Mouse (Mus musculus) neural tube, embryonic 13.5 days (tissue): ENCODE data around the gene Sox5. TPM values are rescaled to one million over a fixed set of nuclear protein-coding genes. Genes with fewer than 3 reads are reported as not detected.

Experiments
- ATAC-seq: fragments of 200-750 bp; cut with Nextera tagmentation; 2 replicates; pipeline ENCODE4 v1.8.0; 2017; ENCODE audit warnings: low read depth, mild to moderate bottlenecking, moderate TSS enrichment, moderate library complexity
- H3K27ac ChIP-seq: fragments of 300-500 bp; sonication (generic); replicated peaks from 2 replicates; pipeline ENCODE4 v1.5.1; 2015; ENCODE audit warnings: moderate library complexity, mild to moderate bottlenecking, inconsistent platforms
- H3K27me3 ChIP-seq: fragments of 300-500 bp; sonication (generic); 2 replicates; pipeline ENCODE4 v1.6.1; 2015; ENCODE audit warnings: mild to moderate bottlenecking, inconsistent platforms
- H3K36me3 ChIP-seq: fragments of 300-500 bp; sonication (generic); 2 replicates; pipeline ENCODE4 v1.6.1; 2015; ENCODE audit warnings: mild to moderate bottlenecking, inconsistent platforms
- H3K4me1 ChIP-seq: fragments of 300-500 bp; sonication (generic); replicated peaks from 2 replicates; pipeline ENCODE4 v1.6.1; 2015; ENCODE audit warnings: inconsistent platforms
- H3K4me2 ChIP-seq: fragments of 300-500 bp; sonication (generic); 2 replicates; pipeline ENCODE4 v1.6.1; 2015; ENCODE audit warnings: inconsistent platforms, mild to moderate bottlenecking, moderate library complexity
- H3K4me3 ChIP-seq: fragments of 300-500 bp; sonication (generic); 2 replicates; pipeline ENCODE4 v1.5.1; 2015; ENCODE audit warnings: mild to moderate bottlenecking, inconsistent platforms
- H3K9ac ChIP-seq: fragments of 300-500 bp; sonication (generic); 2 replicates; pipeline ENCODE4 v1.6.1; 2015; ENCODE audit warnings: moderate library complexity, mild to moderate bottlenecking, inconsistent platforms
- H3K9me3 ChIP-seq: fragments of 300-500 bp; sonication (generic); 2 replicates; pipeline ENCODE4 v1.6.1; 2016; ENCODE audit warnings: inconsistent platforms
- WGBS: fragments of 180-500 bp; shearing (Covaris S2); methylation state at CpG from one replicate; pipeline ENCODE4 v1.1.7; 2015; 5-methylcytosine and 5-hydroxymethylcytosine counted together
- polyA plus RNA-seq: library from polyadenylated mRNA; unstranded; fragments of >200 nt; fragmentation: Nextera tagmentation; extraction: Ambion mirVana; gene quantifications from 2 replicates; pipeline ENCODE4 v1.2.1, GENCODE M21; 2015

The Sox5 gene
- polyA plus RNA-seq, 1 experiment from 2014 or later = 24.8 TPM

DNA sequence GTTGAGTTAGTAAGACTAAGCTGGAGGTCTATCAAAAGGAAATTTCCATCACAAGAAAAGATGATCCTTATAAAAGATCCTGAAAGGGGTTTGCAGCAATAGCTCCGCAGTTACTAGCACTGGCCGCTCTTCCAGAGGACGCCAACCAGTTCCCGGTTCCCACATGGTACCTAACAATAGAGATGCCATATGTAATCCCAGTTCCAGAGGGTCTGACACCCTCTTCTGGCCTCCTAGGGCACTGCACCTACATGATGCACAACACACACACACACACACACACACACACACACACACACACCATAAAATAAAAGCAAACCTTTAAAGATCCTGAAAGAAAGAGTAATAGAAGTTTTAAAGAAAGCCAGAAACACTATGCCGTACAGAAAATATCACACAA, 290.9 kb downstream of the Sox5 start:
- Histone ChIP-seq H3K27ac (no peak overlapping the region), H3K36me3 (no peaks in the 10 kb centered on the region), H3K4me3 (no peak overlapping the region), H3K4me1 (no peaks in the 10 kb centered on the region), H3K4me2 (no peak overlapping the region), H3K9ac (no peak overlapping the region), H3K27me3 (no peaks in the 10 kb centered on the region), H3K9me3 (peaks cover 21% of the 10 kb centered on the region)
- whole genome bisulfite sequencing = 95% methylated on average over 5 of the region's 5 CpGs
- no peak for ATAC-seq

DNA sequence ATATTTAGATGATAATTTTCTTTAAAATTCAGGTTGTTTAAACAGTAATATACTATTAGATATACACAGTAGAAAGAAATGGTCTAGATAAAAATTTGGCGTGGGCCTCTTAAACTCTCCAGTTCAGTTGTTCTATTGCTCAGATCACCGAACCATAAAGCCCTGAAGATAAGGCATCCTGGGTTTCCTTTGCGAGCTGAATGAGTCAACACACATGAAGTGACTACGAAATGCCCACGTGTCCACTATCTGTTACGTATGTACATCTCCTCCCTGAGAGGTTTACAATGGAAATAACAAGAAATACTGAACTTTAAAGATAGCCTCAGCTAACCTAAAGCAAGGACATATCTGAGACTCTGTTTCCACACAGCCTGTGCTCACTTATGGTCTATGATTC, 296.2 kb downstream of the Sox5 start:
- Histone ChIP-seq H3K36me3 (no peaks in the 10 kb centered on the region), H3K4me1 (peaks cover 9% of the 10 kb centered on the region), H3K27me3 (peaks cover 26% of the 10 kb centered on the region), H3K4me2 (no peak overlapping the region), H3K4me3 (no peak overlapping the region), H3K9me3 (peaks cover 21% of the 10 kb centered on the region), H3K9ac (no peak overlapping the region), H3K27ac (no peak overlapping the region)
- ATAC-seq = no peak
- 94% methylated on average over 6 of the region's 6 CpGs for WGBS

DNA sequence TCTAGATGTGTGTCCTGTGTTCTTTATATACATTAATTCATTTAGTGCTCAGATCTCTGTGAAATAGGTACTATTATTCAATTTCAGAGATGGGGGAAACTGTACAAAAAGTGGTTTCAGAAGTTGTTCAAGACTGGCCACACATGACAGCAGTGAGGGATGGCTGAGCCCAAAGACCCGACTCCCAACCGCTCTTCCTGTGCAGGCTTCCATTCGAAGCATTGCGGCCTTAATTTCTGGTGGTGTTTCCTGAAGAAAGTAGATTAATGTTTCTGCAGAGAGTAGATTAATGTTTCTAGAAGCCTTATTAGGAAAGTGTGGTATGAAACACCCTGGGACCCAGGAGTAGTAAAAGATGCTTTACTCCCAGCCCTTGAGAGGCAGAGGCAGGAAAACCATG, 298.6 kb downstream of the Sox5 start:
- 82% methylated on average over 4 of the region's 4 CpGs for WGBS
- no peak overlapping the region for H3K27ac ChIP-seq
- ATAC-seq = no peak

GRCm38 (mm10) chr6:144480648-144481528, 300.9 kb downstream of the Sox5 start:
- H3K27ac ChIP-seq = no peak overlapping the region
- H3K4me3 ChIP-seq = no peak overlapping the region
- peaks cover 19% of the 10 kb centered on the region for H3K4me1 ChIP-seq
- H3K27me3 ChIP-seq = peaks cover 42% of the 10 kb centered on the region
- ATAC-seq = peak; percentile 89
- WGBS = 5% methylated on average over 5 of the region's 5 CpGs
- no peaks in the 10 kb centered on the region for H3K9me3 ChIP-seq
- H3K4me2 ChIP-seq = no peak overlapping the region
- no peak overlapping the region for H3K9ac ChIP-seq
- no peaks in the 10 kb centered on the region for H3K36me3 ChIP-seq

More for the DNA sequence above, 298.6 kb downstream of the Sox5 start:
- no peaks in the 10 kb centered on the region for H3K36me3 ChIP-seq
- peaks cover 42% of the 10 kb centered on the region for H3K27me3 ChIP-seq
- no peak overlapping the region for H3K4me3 ChIP-seq
- peaks cover 16% of the 10 kb centered on the region for H3K9me3 ChIP-seq
- H3K4me1 ChIP-seq = peaks cover 19% of the 10 kb centered on the region
- no peak overlapping the region for H3K9ac ChIP-seq
- no peak overlapping the region for H3K4me2 ChIP-seq

- H3K9ac ChIP-seq = no peak overlapping the region
- WGBS = 31% methylated on average over 4 of the region's 4 CpGs
- H3K36me3 ChIP-seq = no peaks in the 10 kb centered on the region
- ATAC-seq = no peak
- H3K4me2 ChIP-seq = no peak overlapping the region
- H3K27ac ChIP-seq = no peak overlapping the region
- H3K27me3 ChIP-seq = peaks cover 40% of the 10 kb centered on the region
- H3K4me1 ChIP-seq = peaks cover 19% of the 10 kb centered on the region
- no peaks in the 10 kb centered on the region for H3K9me3 ChIP-seq
- no peak overlapping the region for H3K4me3 ChIP-seq
Observed at GRCm38 (mm10) chr6:144479861-144480260, 301.9 kb downstream of the Sox5 start.

GRCm38 (mm10) chr6:144477287-144478064, 304.3 kb downstream of the Sox5 start:
- Histone ChIP-seq H3K9ac (no peak overlapping the region), H3K9me3 (no peaks in the 10 kb centered on the region), H3K27me3 (peaks cover 19% of the 10 kb centered on the region), H3K27ac (peak overlapping the region; percentile 24; the same call in 1 of the 2 replicates), H3K36me3 (no peaks in the 10 kb centered on the region), H3K4me1 (peaks cover 20% of the 10 kb centered on the region), H3K4me2 (no peak overlapping the region), H3K4me3 (no peak overlapping the region)
- 68% methylated on average over 16 of the region's 16 CpGs for WGBS
- ATAC-seq = no peak

DNA sequence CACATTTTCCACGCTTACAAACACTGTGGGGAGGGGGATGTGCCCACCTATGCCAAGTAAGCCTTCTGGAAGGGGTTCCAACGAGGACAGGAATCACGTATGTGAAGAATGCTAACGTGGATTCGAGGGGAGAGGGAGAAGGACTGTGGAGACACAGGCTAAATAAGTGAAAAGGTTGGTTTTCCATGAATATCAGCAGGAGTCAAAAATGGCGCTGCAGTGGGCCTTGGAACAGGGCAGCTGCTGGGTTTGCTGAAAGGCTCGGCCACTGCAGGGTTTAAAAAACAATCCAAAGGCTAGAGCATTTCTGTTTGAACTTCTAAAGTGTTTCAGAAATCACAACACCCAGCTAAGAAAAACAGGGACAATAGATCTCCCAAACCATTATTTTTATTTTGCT, 308.3 kb downstream of the Sox5 start:
- WGBS = 77% methylated on average over 7 of the region's 7 CpGs
- Histone ChIP-seq H3K4me1 (peaks cover 10% of the 10 kb centered on the region), H3K4me3 (no peak overlapping the region), H3K9ac (no peak overlapping the region), H3K27ac (no peak overlapping the region), H3K27me3 (no peaks in the 10 kb centered on the region), H3K4me2 (no peak overlapping the region), H3K36me3 (no peaks in the 10 kb centered on the region), H3K9me3 (no peaks in the 10 kb centered on the region)
- ATAC-seq = no peak

- ATAC-seq = 0 out of 2 replicates have a peak, but pooled peaks have one; percentile 23
- Histone ChIP-seq H3K9me3 (no peaks in the 10 kb centered on the region), H3K9ac (no peak overlapping the region), H3K27ac (no peak overlapping the region), H3K4me2 (no peak overlapping the region), H3K4me1 (peaks cover 10% of the 10 kb centered on the region), H3K4me3 (no peak overlapping the region), H3K27me3 (no peaks in the 10 kb centered on the region), H3K36me3 (no peaks in the 10 kb centered on the region)
- 47% methylated on average over 14 of the region's 14 CpGs for WGBS
Observed at GRCm38 (mm10) chr6:144472089-144472900, 309.5 kb downstream of the Sox5 start.

- Histone ChIP-seq H3K4me3 (no peak overlapping the region), H3K27me3 (no peaks in the 10 kb centered on the region), H3K9me3 (no peaks in the 10 kb centered on the region), H3K4me1 (peaks cover 9% of the 10 kb centered on the region), H3K36me3 (no peaks in the 10 kb centered on the region), H3K9ac (no peak overlapping the region), H3K27ac (no peak overlapping the region), H3K4me2 (no peak overlapping the region)
- 53% methylated on average over 15 of the region's 15 CpGs for WGBS
- ATAC-seq = no peak
Observed at GRCm38 (mm10) chr6:144466711-144467110, 315.1 kb downstream of the Sox5 start.

DNA sequence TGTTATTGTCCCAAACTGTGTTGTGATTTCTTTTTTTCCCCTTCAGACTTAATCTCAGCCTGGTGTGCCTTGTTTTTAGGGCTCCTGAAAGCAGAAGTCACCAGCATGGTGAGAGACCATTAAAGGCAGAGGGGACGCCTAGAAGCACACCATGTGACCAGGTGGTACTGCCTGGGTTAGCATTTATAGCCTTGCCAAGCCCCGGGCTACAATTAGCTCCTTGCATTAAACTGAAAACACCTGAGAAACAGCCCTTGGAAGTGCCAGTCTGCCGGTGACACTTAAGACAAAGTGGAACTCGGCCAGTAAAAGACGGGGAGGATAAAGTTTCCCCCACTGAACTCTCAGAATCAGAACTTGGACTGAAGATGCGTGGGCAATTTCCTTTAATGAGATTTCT, 318.1 kb downstream of the Sox5 start:
- no peak for ATAC-seq
- Histone ChIP-seq H3K9ac (no peak overlapping the region), H3K27ac (no peak overlapping the region), H3K4me1 (peaks cover 8% of the 10 kb centered on the region), H3K4me3 (no peak overlapping the region), H3K36me3 (no peaks in the 10 kb centered on the region), H3K4me2 (no peak overlapping the region), H3K9me3 (no peaks in the 10 kb centered on the region), H3K27me3 (no peaks in the 10 kb centered on the region)
- WGBS = 59% methylated on average over 6 of the region's 6 CpGs

DNA sequence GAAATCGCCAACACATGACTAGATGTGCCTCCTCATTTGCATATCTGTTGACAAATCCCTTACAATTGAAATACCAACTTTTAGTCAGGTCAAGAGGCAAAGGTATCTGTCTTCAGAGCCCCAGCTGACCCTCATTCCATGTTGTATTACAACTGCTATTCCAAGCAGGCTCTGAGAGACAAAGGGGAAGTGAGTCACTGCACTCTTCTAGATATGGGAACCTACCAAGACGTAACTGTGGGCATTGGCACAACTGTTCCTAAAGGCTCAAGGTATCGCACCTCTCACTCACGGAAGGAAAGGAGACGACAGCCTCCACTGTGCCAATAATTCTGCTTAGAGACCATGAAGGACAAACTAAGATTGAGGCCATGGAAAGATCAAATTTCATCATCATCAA, 318.5 kb downstream of the Sox5 start:
- Histone ChIP-seq H3K27ac (no peak overlapping the region), H3K4me2 (no peak overlapping the region), H3K9ac (no peak overlapping the region), H3K27me3 (no peaks in the 10 kb centered on the region), H3K4me3 (no peak overlapping the region), H3K9me3 (no peaks in the 10 kb centered on the region), H3K36me3 (no peaks in the 10 kb centered on the region), H3K4me1 (peaks cover 8% of the 10 kb centered on the region)
- whole genome bisulfite sequencing = 91% methylated on average over 5 of the region's 5 CpGs
- ATAC-seq = no peak

DNA sequence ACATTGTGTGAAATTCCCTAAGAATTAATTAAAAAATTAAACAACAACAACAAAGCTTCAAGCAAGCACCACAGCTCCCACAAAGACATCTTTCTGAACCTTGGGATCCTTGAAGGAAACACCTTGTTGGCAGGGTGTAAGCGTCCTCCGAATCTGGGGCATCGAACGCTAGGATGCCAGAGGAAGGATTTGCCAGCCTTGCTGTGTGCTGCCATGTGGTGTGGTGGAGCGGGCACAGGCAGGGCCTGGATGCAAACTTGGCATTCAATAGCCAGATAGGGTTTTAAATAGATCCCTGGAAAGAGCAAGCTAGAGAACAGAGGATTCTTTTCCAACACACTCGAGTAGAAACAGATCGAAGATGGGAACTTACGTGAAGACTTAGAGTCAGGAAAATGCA, 322.3 kb downstream of the Sox5 start:
- no peak for ATAC-seq
- 93% methylated on average over 8 of the region's 8 CpGs for WGBS
- H3K4me3 ChIP-seq = no peak overlapping the region
- H3K36me3 ChIP-seq = no peaks in the 10 kb centered on the region
- H3K9ac ChIP-seq = no peak overlapping the region
- no peak overlapping the region for H3K4me2 ChIP-seq
- no peaks in the 10 kb centered on the region for H3K9me3 ChIP-seq
- no peak overlapping the region for H3K27ac ChIP-seq
- H3K4me1 ChIP-seq = peaks cover 5% of the 10 kb centered on the region; the same call in 1 of the 2 replicates
- no peaks in the 10 kb centered on the region for H3K27me3 ChIP-seq
